Mouse (Mus musculus): ENCODE measurements at regions not wholly inside any gene's neighbourhood (a gene's known extent, or its start where the extent isn't known, plus 50 kb on each side); places are given as distances from the start of the nearest gene placed in this dataset.

- no peak for TF ChIP-seq USF1 (IDR thresholded peaks at IDR 0.05; ENCODE audit: low read depth, low read length)
- peak; percentile 77; the same call in 1 of the 2 replicates for TF ChIP-seq IRF4 (IDR thresholded peaks at IDR 0.05; ENCODE audit: low read depth, low read length)
- TF ChIP-seq SIN3A (IDR thresholded peaks at IDR 0.05; ENCODE audit: low read length) = no peak
- no peak for TF ChIP-seq CHD1 (IDR thresholded peaks at IDR 0.05; ENCODE audit: low read depth, low read length)
- no peak for TF ChIP-seq POLR2AphosphoS2 (IDR thresholded peaks at IDR 0.05; ENCODE audit: low read depth, low read length)
- no peak for TF ChIP-seq RAD21 (IDR thresholded peaks at IDR 0.05; ENCODE audit: low read depth, low read length)
- 0 out of 2 replicates have a peak, but pooled peaks have one; percentile 64 for TF ChIP-seq MYC (IDR thresholded peaks at IDR 0.05; ENCODE audit: low read depth, low read length)
- no peak for TF ChIP-seq GABPA (IDR thresholded peaks at IDR 0.05; ENCODE audit: insufficient replicate concordance, low read depth, low read length)
- peak; percentile 40 for TF ChIP-seq JUN (IDR thresholded peaks at IDR 0.05; ENCODE audit: insufficient read depth, low read depth, low read length)
Observed at GRCm38 (mm10) chr1:185092757-185093156, 93.4 kb upstream of the Mark1 start (continued).

GRCm38 (mm10) chr1:185091816-185092558, 92.6 kb upstream of the Mark1 start:
- in situ Hi-C loops (cut with MboI; ENCODE audit: low pct_ligation_motif_present, low pct_unique_long_range_greater_than_20kb, low sequenced_read_pairs) = no loop called here
- no peaks in the 10 kb centered on the region for H3K27me3 ChIP-seq (replicated peaks)
- H3K4me2 ChIP-seq (ENCODE audit: insufficient read depth, low read depth, poor library complexity, severe bottlenecking) = no peak overlapping the region

DNA sequence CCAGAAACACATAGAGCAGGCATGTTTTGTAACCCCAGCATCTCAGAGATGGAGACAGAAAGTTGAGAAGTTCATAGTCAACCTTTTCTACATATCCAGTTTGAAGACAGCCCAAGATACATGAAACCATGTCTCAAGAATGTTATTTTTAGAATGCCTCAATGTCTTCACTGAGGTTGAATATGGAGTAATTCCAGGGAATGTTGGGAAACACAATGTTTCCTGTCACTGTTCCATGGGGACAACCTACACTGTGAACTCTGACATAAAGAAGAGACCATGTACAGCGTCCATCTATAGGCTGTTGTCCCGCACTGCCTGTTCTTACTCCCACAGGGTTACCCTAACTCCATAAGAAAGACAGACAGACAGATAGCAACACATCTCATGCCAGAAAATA, 89.8 kb upstream of the Mark1 start:
- H3K4me1 ChIP-seq (ENCODE audit: control insufficient read depth in 1 of 2, insufficient read depth in 2 of 2) = peaks cover 0 to 6% of the 10 kb centered on the region in 2 experiments; a peak in 1 of 4 replicates
- H3K79me2 ChIP-seq (replicated peaks; ENCODE audit: control insufficient read depth, extremely low read depth, insufficient read depth, poor library complexity, severe bottlenecking) = no peaks in the 10 kb centered on the region
- H3K27ac ChIP-seq (ENCODE audit: insufficient read depth, low read depth) = no peak overlapping the region
- in situ Hi-C loops (cut with MboI; ENCODE audit: low pct_ligation_motif_present, low pct_unique_long_range_greater_than_20kb, low sequenced_read_pairs) = no loop called here
- DNase-seq (ENCODE audit: extremely low read depth) = no peak
- no peaks in the 10 kb centered on the region for H3K9me3 ChIP-seq (replicated peaks; ENCODE audit: low read length)
- no peak overlapping the region for H3K4me3 ChIP-seq (replicated peaks in 1 of 3; ENCODE audit: low read depth in 2 of 3, low read length in 2 of 3, poor library complexity in 1 of 3)
- peak overlapping the region; percentile 58 for H3K4me2 ChIP-seq (ENCODE audit: insufficient read depth, low read depth, poor library complexity, severe bottlenecking)
- H3K9ac ChIP-seq (ENCODE audit: insufficient read depth, low read depth) = no peak overlapping the region
- no peaks in the 10 kb centered on the region for H3K27me3 ChIP-seq (replicated peaks)
- H3K36me3 ChIP-seq (replicated peaks in 1 of 2; ENCODE audit: control insufficient read depth in 1 of 2, insufficient read depth in 1 of 2, low read length in 1 of 2) = no peaks in the 10 kb centered on the region
- TF ChIP-seq MAZ (IDR thresholded peaks at IDR 0.05; ENCODE audit: low read depth, low read length) (no peak), HCFC1 (IDR thresholded peaks at IDR 0.05; ENCODE audit: low read depth, low read length) (no peak), MAX (IDR thresholded peaks at IDR 0.05; ENCODE audit: low read length) (no peak), SIN3A (IDR thresholded peaks at IDR 0.05; ENCODE audit: low read length) (no peak), TCF12 (IDR thresholded peaks at IDR 0.05; ENCODE audit: low read depth, low read length) (no peak), SMC3 (IDR thresholded peaks at IDR 0.05; ENCODE audit: low read depth, low read length) (no peak), USF2 (conservative IDR thresholded peaks at IDR 0.05; ENCODE audit: low read depth, low read length) (no peak), POLR2AphosphoS2 (IDR thresholded peaks at IDR 0.05; ENCODE audit: low read depth, low read length) (no peak), JUND (conservative IDR thresholded peaks at IDR 0.05; ENCODE audit: low read depth, low read length) (no peak), MEF2A (IDR thresholded peaks at IDR 0.05; ENCODE audit: borderline replicate concordance, low read depth, low read length) (no peak), CHD2 (IDR thresholded peaks at IDR 0.05; ENCODE audit: low read length) (no peak), NELFE (IDR thresholded peaks at IDR 0.05; ENCODE audit: low read depth, low read length) (no peak), USF1 (IDR thresholded peaks at IDR 0.05; ENCODE audit: low read depth, low read length) (no peak), POLR2A (IDR thresholded peaks at IDR 0.05; ENCODE audit: low read depth, low read length) (no peak), MAFK (IDR thresholded peaks at IDR 0.05; ENCODE audit: insufficient replicate concordance, low read length) (no peak), RCOR1 (conservative IDR thresholded peaks at IDR 0.05; ENCODE audit: low read depth, low read length) (no peak)
- dilution Hi-C loops (cut with MboI; ENCODE audit: extremely low pct_ligation_motif_present, extremely low pct_unique_long_range_greater_than_20kb, low sequenced_read_pairs) = no loop called here

More at GRCm38 (mm10) chr1:185091816-185092558, 92.6 kb upstream of the Mark1 start:
- Histone ChIP-seq H3K4me1 (ENCODE audit: control insufficient read depth in 1 of 2, insufficient read depth in 2 of 2) (peaks cover 0 to 6% of the 10 kb centered on the region in 2 experiments; a peak in 1 of 4 replicates), H3K4me3 (replicated peaks in 1 of 3; ENCODE audit: low read depth in 2 of 3, low read length in 2 of 3, poor library complexity in 1 of 3) (no peak overlapping the region), H3K9me3 (replicated peaks; ENCODE audit: low read length) (no peaks in the 10 kb centered on the region), H3K27ac (ENCODE audit: insufficient read depth, low read depth) (no peak overlapping the region), H3K9ac (ENCODE audit: insufficient read depth, low read depth) (no peak overlapping the region), H3K36me3 (replicated peaks in 1 of 2; ENCODE audit: control insufficient read depth in 1 of 2, insufficient read depth in 1 of 2, low read length in 1 of 2) (no peaks in the 10 kb centered on the region), H3K79me2 (replicated peaks; ENCODE audit: control insufficient read depth, extremely low read depth, insufficient read depth, poor library complexity, severe bottlenecking) (no peaks in the 10 kb centered on the region)
- DNase-seq (ENCODE audit: extremely low read depth) = no peak
- dilution Hi-C loops (cut with MboI; ENCODE audit: extremely low pct_ligation_motif_present, extremely low pct_unique_long_range_greater_than_20kb, low sequenced_read_pairs) = no loop called here
- no peak for TF ChIP-seq ZKSCAN1 (IDR thresholded peaks at IDR 0.05; ENCODE audit: borderline replicate concordance, low read depth, low read length)
